Mouse (Mus musculus) stomach, embryonic 15.5 days (tissue): Measurements from ENCODE around the gene Otub1. TPM values are rescaled to one million over a fixed set of nuclear protein-coding genes. Genes with fewer than 3 reads are reported as not detected.

Experiments
- ATAC-seq: fragments of 200-750 bp; cut with Nextera tagmentation; 2 replicates; pipeline ENCODE4 v1.8.0; 2017; ENCODE audit warnings: low read depth, moderate number of reproducible peaks, moderate TSS enrichment; ENCODE audit not compliant: insufficient read depth, low FRiP score
- H3K27ac ChIP-seq: fragments of 300-500 bp; sonication (generic); 2 replicates; pipeline ENCODE4 v1.5.1; 2015; ENCODE audit warnings: mild to moderate bottlenecking, inconsistent platforms
- H3K27me3 ChIP-seq: fragments of 300-500 bp; sonication (generic); replicated peaks from 2 replicates; pipeline ENCODE4 v1.6.1; 2015; ENCODE audit warnings: inconsistent platforms
- H3K36me3 ChIP-seq: fragments of 300-500 bp; sonication (generic); 2 replicates; pipeline ENCODE4 v1.6.1; 2015; ENCODE audit warnings: inconsistent platforms
- H3K4me1 ChIP-seq: fragments of 300-500 bp; sonication (generic); 2 replicates; pipeline ENCODE4 v1.6.1; 2015; ENCODE audit warnings: inconsistent platforms
- H3K4me2 ChIP-seq: fragments of 300-500 bp; sonication (generic); 2 replicates; pipeline ENCODE4 v1.6.1; 2015; ENCODE audit warnings: mild to moderate bottlenecking, inconsistent platforms
- H3K4me3 ChIP-seq: fragments of 300-500 bp; sonication (generic); replicated peaks from 2 replicates; pipeline ENCODE4 v1.5.1; 2015; ENCODE audit warnings: inconsistent platforms
- H3K9ac ChIP-seq: fragments of 300-500 bp; sonication (generic); 2 replicates; pipeline ENCODE4 v1.6.1; 2015; ENCODE audit warnings: inconsistent platforms
- H3K9me3 ChIP-seq: fragments of 300-500 bp; sonication (generic); 2 replicates; pipeline ENCODE4 v1.6.1; 2016; ENCODE audit warnings: inconsistent platforms
- WGBS: fragments of 180-500 bp; shearing (Covaris S2); methylation state at CpG from one replicate; pipeline ENCODE4 v1.1.7; 2015; 5-methylcytosine and 5-hydroxymethylcytosine counted together
- polyA plus RNA-seq: library from polyadenylated mRNA; unstranded; fragments of >200 nt; fragmentation: Nextera tagmentation; extraction: Ambion mirVana; gene quantifications from 2 replicates; pipeline ENCODE4 v1.2.1, GENCODE M21; 2015

The Otub1 gene
- polyA plus RNA-seq, 1 experiment from 2014 or later = 163 TPM

DNA sequence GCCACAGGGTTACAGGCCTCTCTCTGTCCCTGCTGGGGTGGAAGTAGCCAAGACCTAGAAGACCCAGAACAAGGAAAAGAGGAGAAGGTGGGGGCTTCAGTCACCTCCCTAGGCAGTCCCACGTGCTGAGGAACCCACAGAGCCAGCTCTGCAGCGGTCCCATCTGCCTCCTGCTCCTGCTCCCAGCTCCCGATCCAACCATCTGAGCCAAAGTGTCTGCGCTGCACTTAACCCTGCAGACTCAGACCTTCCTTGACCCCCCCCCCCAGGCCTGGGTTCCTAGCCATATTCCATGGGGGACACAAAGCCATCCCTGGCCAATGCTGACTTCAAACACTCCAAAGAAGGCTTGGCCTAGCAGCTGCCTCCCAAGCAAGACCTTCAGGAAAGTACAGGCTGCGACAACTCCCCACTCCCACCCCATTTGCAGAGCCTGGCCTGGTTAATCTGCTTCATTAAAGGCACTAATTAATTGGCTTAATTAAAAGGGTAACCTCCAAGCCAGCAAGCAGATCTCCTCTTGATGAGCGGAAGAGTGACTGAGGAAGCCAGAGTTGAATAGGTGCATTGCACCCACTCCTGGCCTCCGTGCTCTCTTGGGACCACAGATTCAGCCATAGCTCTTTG is 54.7 kb downstream of the Otub1 start:
- H3K36me3 ChIP-seq = no peaks in the 10 kb centered on the region
- H3K4me1 ChIP-seq = peaks cover 16% of the 10 kb centered on the region
- no peaks in the 10 kb centered on the region for H3K27me3 ChIP-seq
- no peak overlapping the region for H3K4me3 ChIP-seq
- WGBS = 78% methylated on average over 7 of the region's 7 CpGs
- no peak for ATAC-seq
- no peak overlapping the region for H3K4me2 ChIP-seq
- no peak overlapping the region for H3K27ac ChIP-seq
- H3K9me3 ChIP-seq = no peaks in the 10 kb centered on the region
- no peak overlapping the region for H3K9ac ChIP-seq

- WGBS = 82% methylated on average over 7 of the region's 7 CpGs
- ATAC-seq = no peak
- Histone ChIP-seq H3K27me3 (0 out of 2 replicates have a peak, but pooled peaks cover 3% of the 10 kb centered on the region), H3K4me3 (no peak overlapping the region), H3K9me3 (no peaks in the 10 kb centered on the region), H3K27ac (no peak overlapping the region), H3K4me1 (peaks cover 16% of the 10 kb centered on the region), H3K9ac (no peak overlapping the region), H3K36me3 (no peaks in the 10 kb centered on the region), H3K4me2 (no peak overlapping the region)
These were observed 56.9 kb downstream of the Otub1 start for GRCm38 (mm10) chr19:7149158-7149685.

GRCm38 (mm10) chr19:7148541-7149085 is 57.5 kb downstream of the Otub1 start:
- H3K4me1 ChIP-seq = peaks cover 16% of the 10 kb centered on the region
- no peak overlapping the region for H3K4me2 ChIP-seq
- H3K4me3 ChIP-seq = no peak overlapping the region
- no peak overlapping the region for H3K9ac ChIP-seq
- no peaks in the 10 kb centered on the region for H3K36me3 ChIP-seq
- 0 out of 2 replicates have a peak, but pooled peaks cover 3% of the 10 kb centered on the region for H3K27me3 ChIP-seq
- no peaks in the 10 kb centered on the region for H3K9me3 ChIP-seq
- H3K27ac ChIP-seq = no peak overlapping the region
- 63% methylated on average over 8 of the region's 8 CpGs for WGBS
- ATAC-seq = no peak

Other genes with a start within 250 kb of the Otub1 start
- gene Ppp1r14b, start 231.3 kb downstream of the Otub1 start, polyA plus RNA-seq = 165 and 184 TPM in 2 replicates
- gene Plcb3, start 229.8 kb downstream of the Otub1 start, polyA plus RNA-seq = 81.3 and 92.2 TPM in 2 replicates
- 156 and 163 TPM in 2 replicates for gene Fkbp2, start 225.8 kb downstream of the Otub1 start, polyA plus RNA-seq
- gene Vegfb, start 218.7 kb downstream of the Otub1 start, polyA plus RNA-seq = 43.9 and 44.8 TPM in 2 replicates
- 26.4 and 28.2 TPM in 2 replicates for gene Dnajc4, start 213.7 kb downstream of the Otub1 start, polyA plus RNA-seq
- gene Nudt22, start 210.2 kb downstream of the Otub1 start, polyA plus RNA-seq = 21.1 and 24.9 TPM in 2 replicates
- gene Trpt1, start 210.2 kb downstream of the Otub1 start, polyA plus RNA-seq = 10.0 and 10.1 TPM in 2 replicates
- 14.0 and 16.2 TPM in 2 replicates for gene Fermt3, start 186.8 kb downstream of the Otub1 start, polyA plus RNA-seq
- 185 and 219 TPM in 2 replicates for gene Stip1, start 166.3 kb downstream of the Otub1 start, polyA plus RNA-seq
- 11.7 and 13.3 TPM in 2 replicates for gene Macrod1, start 149.5 kb downstream of the Otub1 start, polyA plus RNA-seq
- 3.5 and 4.2 TPM in 2 replicates for gene Flrt1, start 100.6 kb downstream of the Otub1 start, polyA plus RNA-seq
- 988 and 1,377 TPM in 2 replicates for gene Cox8a, start 11.3 kb upstream of the Otub1 start, polyA plus RNA-seq
- 47.0 and 51.6 TPM in 2 replicates for gene Naa40, start 34.9 kb upstream of the Otub1 start, polyA plus RNA-seq
- 13.4 and 15.0 TPM in 2 replicates for gene Rcor2, start 61.0 kb upstream of the Otub1 start, polyA plus RNA-seq
- 55.7 and 57.7 TPM in 2 replicates for gene Mark2, start 135.5 kb upstream of the Otub1 start, polyA plus RNA-seq
- gene Spindoc, start 176.7 kb upstream of the Otub1 start, polyA plus RNA-seq = 22.5 and 22.8 TPM in 2 replicates
- gene 2700081O15Rik, start 211.3 kb upstream of the Otub1 start, polyA plus RNA-seq = 6.5 and 7.5 TPM in 2 replicates